Mouse (Mus musculus): ENCODE measurements at regions not wholly inside any gene's neighbourhood (a gene's known extent, or its start where the extent isn't known, plus 50 kb on each side); places are given as distances from the start of the nearest gene placed in this dataset.

DNA sequence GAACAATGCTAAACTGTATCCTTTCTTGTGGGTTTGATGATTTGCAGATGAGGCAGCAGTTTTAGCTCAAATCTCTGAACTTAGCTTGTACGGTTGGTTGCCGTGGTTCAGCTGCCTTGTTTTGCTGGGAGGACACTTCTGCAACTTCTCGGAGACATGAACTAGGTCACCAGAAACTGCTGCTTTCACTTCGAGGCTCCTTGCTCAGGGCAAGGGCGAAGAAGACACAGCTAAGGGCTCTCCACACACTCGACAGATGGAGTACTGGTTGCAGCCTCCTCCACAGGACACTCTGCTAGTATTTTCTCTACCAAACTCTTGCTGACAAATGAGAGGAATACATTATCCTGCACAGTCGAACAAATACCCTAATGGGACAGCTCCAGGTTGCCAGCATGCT is 94.9 kb upstream of the Ado start:
- Histone ChIP-seq H3K4me2 (replicated peaks) (no peak overlapping the region), H3K27ac (replicated peaks) (no peak overlapping the region), H3K9me3 (replicated peaks) (no peaks in the 10 kb centered on the region), H3K27me3 (no peaks in the 10 kb centered on the region), H3K4me1 (peaks cover 17% of the 10 kb centered on the region), H3K9ac (no peak overlapping the region), H3K4me3 (replicated peaks) (no peak overlapping the region), H3K36me3 (no peaks in the 10 kb centered on the region)
- ATAC-seq (ENCODE audit: insufficient number of reproducible peaks, low FRiP score, low TSS enrichment, low read depth), result no peak
- WGBS, result 34% methylated on average over 7 of the region's 7 CpGs

DNA sequence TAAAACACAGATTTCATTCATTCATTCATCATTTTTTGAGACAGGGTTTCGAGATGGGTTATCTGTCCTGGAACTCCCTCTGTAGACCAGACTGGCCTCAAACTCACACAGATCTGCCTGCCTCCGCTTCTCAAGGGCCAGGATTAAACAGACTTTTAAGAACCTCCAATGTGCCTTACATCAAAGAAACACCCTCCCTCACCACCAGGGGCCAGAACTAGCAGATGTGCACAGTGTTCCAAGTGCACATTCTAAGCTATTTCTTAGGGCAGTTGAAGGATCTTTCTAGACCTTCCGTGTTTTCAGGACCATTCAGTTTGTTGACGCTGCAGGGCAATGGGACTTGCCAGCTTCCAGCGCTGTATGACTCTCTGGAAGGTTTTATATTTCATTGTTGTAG is 88.6 kb upstream of the Ado start:
- ATAC-seq (ENCODE audit: insufficient number of reproducible peaks, low FRiP score, low TSS enrichment, low read depth), result no peak

DNA sequence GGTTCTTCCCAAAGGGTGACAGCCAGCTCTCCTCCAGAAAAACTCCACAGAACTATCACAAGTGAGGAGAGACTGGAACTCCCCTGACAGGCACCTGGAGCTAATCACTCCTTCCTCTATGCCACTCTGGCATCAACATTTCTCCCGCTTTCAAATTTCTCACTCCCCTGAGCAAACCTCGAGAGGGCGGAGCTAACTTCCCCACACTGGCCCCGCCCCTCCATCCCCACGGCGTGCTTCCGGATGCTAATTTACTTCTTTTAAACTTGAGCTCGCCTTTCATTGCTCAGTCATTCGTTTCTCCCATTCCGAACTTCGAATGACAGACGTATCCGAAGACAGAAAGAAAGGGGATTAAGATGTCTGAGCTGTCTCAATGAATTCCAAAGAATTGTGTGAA is 87.8 kb upstream of the Ado start:
- Histone ChIP-seq H3K9me3 (replicated peaks) (no peaks in the 10 kb centered on the region), H3K4me2 (replicated peaks) (peak overlapping the region; percentile 42), H3K4me3 (replicated peaks) (peak overlapping the region; percentile 22), H3K36me3 (no peaks in the 10 kb centered on the region), H3K27me3 (no peaks in the 10 kb centered on the region), H3K4me1 (peaks cover 9% of the 10 kb centered on the region), H3K27ac (replicated peaks) (no peak overlapping the region), H3K9ac (no peak overlapping the region)
- WGBS, result 2% methylated on average over 13 of the region's 13 CpGs
- ATAC-seq (ENCODE audit: insufficient number of reproducible peaks, low FRiP score, low TSS enrichment, low read depth), result no peak

More for the DNA sequence above, 88.6 kb upstream of the Ado start:
- Histone ChIP-seq H3K4me2 (replicated peaks) (no peak overlapping the region), H3K36me3 (no peaks in the 10 kb centered on the region), H3K27ac (replicated peaks) (no peak overlapping the region), H3K4me3 (replicated peaks) (no peak overlapping the region), H3K9ac (no peak overlapping the region), H3K9me3 (replicated peaks) (no peaks in the 10 kb centered on the region), H3K4me1 (peaks cover 9% of the 10 kb centered on the region), H3K27me3 (no peaks in the 10 kb centered on the region)
- WGBS, result 39% methylated on average over 5 of the region's 5 CpGs

DNA sequence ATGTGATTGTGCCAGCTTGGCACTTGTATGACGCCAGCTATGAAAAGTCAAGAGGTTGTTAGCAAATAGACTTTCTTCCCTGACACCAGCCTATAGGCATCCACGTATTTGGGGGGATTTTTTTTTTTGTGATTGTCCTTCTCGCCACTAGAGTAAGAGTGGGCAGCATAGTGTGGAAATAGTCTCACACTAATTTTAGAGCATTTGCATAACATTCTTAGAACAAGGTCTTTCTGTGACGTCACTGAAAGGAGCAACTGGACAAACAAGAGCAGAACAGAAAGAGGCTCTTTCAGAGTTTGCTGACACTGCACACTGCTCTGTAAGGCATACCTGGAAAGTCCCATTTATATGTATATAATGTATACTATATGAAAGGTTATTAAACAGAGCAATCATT is 86.0 kb upstream of the Ado start:
- Histone ChIP-seq H3K36me3 (no peaks in the 10 kb centered on the region), H3K27me3 (no peaks in the 10 kb centered on the region), H3K27ac (replicated peaks) (no peak overlapping the region), H3K9me3 (replicated peaks) (no peaks in the 10 kb centered on the region), H3K4me2 (replicated peaks) (no peak overlapping the region), H3K4me3 (replicated peaks) (no peak overlapping the region), H3K4me1 (peaks cover 9% of the 10 kb centered on the region), H3K9ac (no peak overlapping the region)
- 77% methylated on average over 4 of the region's 4 CpGs for WGBS
- no peak for ATAC-seq (ENCODE audit: insufficient number of reproducible peaks, low FRiP score, low TSS enrichment, low read depth)

DNA sequence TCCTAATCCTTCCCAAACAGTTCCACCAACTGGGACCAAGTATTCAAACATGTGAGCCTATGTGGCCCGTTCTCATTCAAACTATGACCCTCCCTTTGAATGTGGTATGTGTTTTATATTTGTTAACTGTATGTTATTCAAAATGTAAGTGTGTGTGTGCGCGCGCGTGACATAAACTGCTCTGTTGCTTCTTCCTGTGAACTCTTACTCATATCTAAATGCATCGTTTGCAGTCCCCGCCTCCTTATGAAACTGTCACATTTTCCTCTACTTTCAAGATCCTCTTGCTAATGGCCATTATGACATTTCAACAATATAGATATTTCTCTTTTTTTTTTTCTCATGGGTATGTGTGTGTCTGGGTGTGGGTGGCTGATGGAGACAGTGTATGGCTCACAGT is 84.3 kb upstream of the Ado start:
- H3K9ac ChIP-seq, result no peak overlapping the region
- no peaks in the 10 kb centered on the region for H3K36me3 ChIP-seq
- H3K4me3 ChIP-seq (replicated peaks), result no peak overlapping the region
- no peaks in the 10 kb centered on the region for H3K27me3 ChIP-seq
- 94% methylated on average over 7 of the region's 7 CpGs for WGBS
- H3K27ac ChIP-seq (replicated peaks), result no peak overlapping the region
- H3K4me1 ChIP-seq, result peaks cover 9% of the 10 kb centered on the region
- H3K9me3 ChIP-seq (replicated peaks), result no peaks in the 10 kb centered on the region
- ATAC-seq (ENCODE audit: insufficient number of reproducible peaks, low FRiP score, low TSS enrichment, low read depth), result no peak
- H3K4me2 ChIP-seq (replicated peaks), result no peak overlapping the region

DNA sequence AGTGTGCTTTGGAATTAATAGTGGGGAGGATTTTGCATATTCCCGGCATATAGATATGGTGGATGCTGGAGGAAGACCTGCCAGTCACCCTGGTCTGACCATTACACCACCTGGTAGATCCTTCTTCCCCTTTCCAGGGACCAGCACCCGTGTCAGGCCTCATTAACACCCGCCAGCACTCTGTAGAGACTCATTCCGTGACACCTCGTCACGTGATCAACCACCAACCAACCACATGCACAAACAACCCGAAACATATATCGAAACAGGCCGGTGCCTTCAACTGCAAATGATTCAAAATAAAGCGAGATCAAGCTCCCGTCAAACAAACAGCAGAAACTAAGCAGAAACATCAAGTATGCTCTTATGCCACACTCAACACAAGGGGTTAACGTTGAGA is 74.6 kb upstream of the Ado start:
- Histone ChIP-seq H3K27ac (replicated peaks) (no peak overlapping the region), H3K4me1 (no peaks in the 10 kb centered on the region), H3K9me3 (replicated peaks) (no peaks in the 10 kb centered on the region), H3K36me3 (no peaks in the 10 kb centered on the region), H3K9ac (no peak overlapping the region), H3K4me3 (replicated peaks) (no peak overlapping the region), H3K4me2 (replicated peaks) (no peak overlapping the region), H3K27me3 (no peaks in the 10 kb centered on the region)
- 85% methylated on average over 12 of the region's 12 CpGs for WGBS
- ATAC-seq (ENCODE audit: insufficient number of reproducible peaks, low FRiP score, low TSS enrichment, low read depth), result no peak

DNA sequence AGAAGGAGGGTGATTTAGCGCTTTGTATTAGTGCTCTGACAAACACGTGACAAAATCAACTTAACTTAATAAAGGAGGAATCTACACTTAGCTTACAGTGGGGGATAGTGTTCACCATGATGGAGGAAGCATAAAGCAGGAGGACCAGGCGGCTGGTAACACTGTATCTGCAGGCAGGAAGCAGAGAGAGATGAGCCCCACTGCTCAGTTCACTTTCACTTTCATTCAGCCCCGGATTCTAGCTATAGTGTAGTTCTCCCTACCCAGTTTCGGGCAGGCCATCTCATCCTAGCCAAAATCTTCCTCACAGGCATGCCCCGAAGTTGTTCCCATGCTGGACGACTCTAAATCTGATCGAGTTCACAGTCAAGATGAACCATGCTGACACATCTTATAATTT is 71.3 kb upstream of the Ado start:
- no peak overlapping the region for H3K4me2 ChIP-seq (replicated peaks)
- H3K4me3 ChIP-seq (replicated peaks), result no peak overlapping the region
- no peak overlapping the region for H3K9ac ChIP-seq
- no peak overlapping the region for H3K27ac ChIP-seq (replicated peaks)
- WGBS, result 80% methylated on average over 8 of the region's 8 CpGs
- H3K9me3 ChIP-seq (replicated peaks), result no peaks in the 10 kb centered on the region
- ATAC-seq (ENCODE audit: insufficient number of reproducible peaks, low FRiP score, low TSS enrichment, low read depth), result no peak
- H3K36me3 ChIP-seq, result no peaks in the 10 kb centered on the region
- H3K4me1 ChIP-seq, result no peaks in the 10 kb centered on the region
- H3K27me3 ChIP-seq, result no peaks in the 10 kb centered on the region

DNA sequence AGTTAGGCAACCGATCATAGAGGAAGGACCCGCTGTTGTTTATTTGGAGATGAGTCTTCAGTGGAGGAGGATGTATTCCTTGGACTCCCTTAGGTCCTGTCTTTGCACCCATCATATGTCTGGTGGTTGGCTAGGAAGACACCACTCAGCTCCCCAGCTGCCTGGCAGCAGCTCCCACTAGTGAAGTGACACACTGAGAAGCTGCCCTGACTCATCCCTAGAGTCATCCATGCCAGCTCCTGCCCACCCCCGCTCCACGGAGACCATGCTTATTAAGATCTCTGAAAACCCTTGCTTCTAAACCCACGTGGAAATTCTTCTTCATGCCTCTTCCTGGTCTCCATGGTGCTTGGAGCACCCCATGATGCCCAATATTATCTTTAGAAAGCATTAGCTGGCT is 69.4 kb upstream of the Ado start:
- Histone ChIP-seq H3K4me1 (no peaks in the 10 kb centered on the region), H3K9me3 (replicated peaks) (no peaks in the 10 kb centered on the region), H3K4me2 (replicated peaks) (no peak overlapping the region), H3K4me3 (replicated peaks) (no peak overlapping the region), H3K27ac (replicated peaks) (no peak overlapping the region), H3K27me3 (no peaks in the 10 kb centered on the region), H3K9ac (no peak overlapping the region), H3K36me3 (no peaks in the 10 kb centered on the region)
- ATAC-seq (ENCODE audit: insufficient number of reproducible peaks, low FRiP score, low TSS enrichment, low read depth), result no peak
- WGBS, result 87% methylated on average over 5 of the region's 5 CpGs

DNA sequence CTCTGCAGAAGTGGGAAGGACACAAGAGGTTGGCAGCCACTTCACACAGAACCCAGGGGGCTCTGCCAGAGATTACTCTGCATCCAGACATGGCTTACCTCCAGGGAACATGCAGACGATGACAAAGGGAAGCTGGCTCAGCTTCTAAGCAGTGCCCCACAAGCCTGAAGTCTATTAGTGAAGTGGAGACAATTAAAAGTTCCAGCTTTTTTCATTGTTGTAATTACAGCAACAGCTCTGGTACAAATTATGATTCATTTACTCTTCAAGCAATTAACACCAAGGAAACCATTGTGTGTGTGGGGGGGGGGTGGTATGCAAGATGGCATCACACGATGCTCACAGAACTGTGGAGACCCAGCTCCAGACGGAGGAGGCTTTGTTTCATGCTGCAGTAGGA is 66.3 kb upstream of the Ado start:
- H3K27ac ChIP-seq (replicated peaks), result no peak overlapping the region
- WGBS, result 65% methylated on average over 3 of the region's 3 CpGs
- ATAC-seq (ENCODE audit: insufficient number of reproducible peaks, low FRiP score, low TSS enrichment, low read depth), result no peak

DNA sequence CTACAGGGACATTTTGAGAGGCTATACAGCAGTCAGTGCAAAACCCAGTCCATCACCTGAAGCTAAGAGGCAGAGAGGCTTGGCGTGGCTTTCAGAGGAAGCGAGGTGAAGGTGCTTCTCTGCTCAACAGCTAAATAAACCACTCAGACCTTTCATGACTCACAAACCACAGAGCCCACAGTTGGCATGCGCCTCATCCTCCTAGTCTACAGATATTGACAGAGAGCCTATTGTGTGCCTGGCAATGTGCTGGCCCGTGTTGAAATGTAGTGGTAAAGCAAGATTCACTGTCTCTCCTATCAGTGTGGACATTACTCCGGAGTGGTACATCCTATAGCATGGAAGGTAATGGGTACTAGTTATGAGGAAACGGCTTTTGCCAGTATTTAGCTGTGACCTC is 61.9 kb upstream of the Ado start:
- no peaks in the 10 kb centered on the region for H3K9me3 ChIP-seq (replicated peaks)
- H3K27ac ChIP-seq (replicated peaks), result no peak overlapping the region
- ATAC-seq (ENCODE audit: insufficient number of reproducible peaks, low FRiP score, low TSS enrichment, low read depth), result no peak
- H3K9ac ChIP-seq, result no peak overlapping the region
- no peak overlapping the region for H3K4me3 ChIP-seq (replicated peaks)
- 81% methylated on average over 6 of the region's 6 CpGs for WGBS
- H3K4me1 ChIP-seq, result no peaks in the 10 kb centered on the region; the same call in 1 of the 2 replicates
- H3K4me2 ChIP-seq (replicated peaks), result no peak overlapping the region
- no peaks in the 10 kb centered on the region for H3K27me3 ChIP-seq
- no peaks in the 10 kb centered on the region for H3K36me3 ChIP-seq

More for the DNA sequence above, 66.3 kb upstream of the Ado start:
- Histone ChIP-seq H3K4me1 (no peaks in the 10 kb centered on the region), H3K9ac (no peak overlapping the region), H3K36me3 (no peaks in the 10 kb centered on the region), H3K4me2 (replicated peaks) (no peak overlapping the region), H3K27me3 (no peaks in the 10 kb centered on the region), H3K4me3 (replicated peaks) (no peak overlapping the region), H3K9me3 (replicated peaks) (no peaks in the 10 kb centered on the region)

DNA sequence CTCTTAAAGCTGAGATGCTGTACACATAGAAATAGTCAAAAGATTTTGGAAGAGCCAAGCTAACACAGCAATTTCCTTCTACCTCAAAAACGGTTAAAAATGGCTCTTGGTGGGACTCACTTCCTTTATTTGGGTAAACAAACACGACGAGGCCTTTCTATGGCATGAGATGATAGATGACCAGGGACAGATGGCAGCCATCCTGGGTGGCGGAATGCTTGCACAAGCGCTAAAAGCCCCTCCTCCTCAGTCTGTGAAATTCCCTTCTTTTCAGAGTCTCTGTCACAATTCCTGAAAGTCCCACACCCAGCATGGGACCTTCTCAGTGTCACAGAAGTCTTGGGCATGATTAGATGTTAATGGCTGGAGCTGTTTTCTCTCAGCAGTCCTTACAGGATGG is 59.3 kb upstream of the Ado start:
- 60% methylated on average over 5 of the region's 5 CpGs for WGBS
- Histone ChIP-seq H3K4me3 (replicated peaks) (no peak overlapping the region), H3K9ac (no peak overlapping the region), H3K27ac (replicated peaks) (no peak overlapping the region), H3K9me3 (replicated peaks) (no peaks in the 10 kb centered on the region), H3K27me3 (no peaks in the 10 kb centered on the region), H3K36me3 (no peaks in the 10 kb centered on the region), H3K4me2 (replicated peaks) (no peak overlapping the region), H3K4me1 (no peaks in the 10 kb centered on the region; the same call in 1 of the 2 replicates)
- ATAC-seq (ENCODE audit: insufficient number of reproducible peaks, low FRiP score, low TSS enrichment, low read depth), result no peak

DNA sequence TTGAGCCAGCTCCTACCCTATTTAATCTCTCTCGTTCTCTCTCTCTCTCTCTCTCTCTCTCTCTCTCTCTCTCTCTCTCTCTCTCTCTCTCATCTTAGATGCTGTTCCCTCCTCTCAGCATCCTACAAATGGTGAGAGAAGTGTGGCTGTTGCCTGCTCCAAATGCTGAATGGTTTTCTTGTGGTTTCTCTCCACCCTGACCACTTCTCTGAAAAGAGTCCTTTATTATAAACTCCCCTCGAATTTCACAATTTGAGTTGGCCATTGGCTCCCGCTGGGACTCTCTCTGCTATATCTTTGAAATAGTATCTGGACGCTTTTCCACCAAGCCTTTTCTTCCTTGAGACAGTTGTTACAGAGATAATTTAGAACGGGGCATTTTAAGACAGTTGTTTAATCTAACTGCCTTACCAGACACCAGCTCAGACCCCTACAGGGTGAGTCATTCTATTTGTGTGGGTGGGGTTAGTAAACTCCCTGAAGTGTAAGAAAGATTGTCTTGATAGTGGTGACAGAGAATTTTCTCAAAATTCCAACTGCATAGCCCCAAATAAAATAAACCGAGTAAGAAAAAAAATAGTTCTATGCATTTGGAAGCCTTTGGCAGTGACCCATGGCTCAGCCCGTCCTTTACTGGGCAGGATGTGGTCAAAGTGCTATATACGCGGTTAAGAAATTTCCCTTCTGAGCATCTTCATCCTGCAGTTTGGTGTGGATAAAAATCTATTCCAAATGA is 58.7 kb upstream of the Ado start:
- Histone ChIP-seq H3K27ac (replicated peaks) (no peak overlapping the region), H3K4me2 (replicated peaks) (no peak overlapping the region), H3K36me3 (no peaks in the 10 kb centered on the region), H3K4me3 (replicated peaks) (no peak overlapping the region), H3K27me3 (no peaks in the 10 kb centered on the region), H3K4me1 (no peaks in the 10 kb centered on the region; the same call in 1 of the 2 replicates), H3K9me3 (replicated peaks) (no peaks in the 10 kb centered on the region), H3K9ac (no peak overlapping the region)
- no peak for ATAC-seq (ENCODE audit: insufficient number of reproducible peaks, low FRiP score, low TSS enrichment, low read depth)
- 53% methylated on average over 9 of the region's 9 CpGs for WGBS
